Mouse (Mus musculus): ENCODE data around the gene Ehbp1. TPM values are rescaled to one million over a fixed set of nuclear protein-coding genes. Genes with fewer than 3 reads are reported as not detected.

Ehbp1 gene
- total RNA-seq (2015) (2.4 and 2.6 TPM in 2 replicates), total RNA-seq (2017) (1.8 and 2.4 TPM in 2 replicates)

DNA sequence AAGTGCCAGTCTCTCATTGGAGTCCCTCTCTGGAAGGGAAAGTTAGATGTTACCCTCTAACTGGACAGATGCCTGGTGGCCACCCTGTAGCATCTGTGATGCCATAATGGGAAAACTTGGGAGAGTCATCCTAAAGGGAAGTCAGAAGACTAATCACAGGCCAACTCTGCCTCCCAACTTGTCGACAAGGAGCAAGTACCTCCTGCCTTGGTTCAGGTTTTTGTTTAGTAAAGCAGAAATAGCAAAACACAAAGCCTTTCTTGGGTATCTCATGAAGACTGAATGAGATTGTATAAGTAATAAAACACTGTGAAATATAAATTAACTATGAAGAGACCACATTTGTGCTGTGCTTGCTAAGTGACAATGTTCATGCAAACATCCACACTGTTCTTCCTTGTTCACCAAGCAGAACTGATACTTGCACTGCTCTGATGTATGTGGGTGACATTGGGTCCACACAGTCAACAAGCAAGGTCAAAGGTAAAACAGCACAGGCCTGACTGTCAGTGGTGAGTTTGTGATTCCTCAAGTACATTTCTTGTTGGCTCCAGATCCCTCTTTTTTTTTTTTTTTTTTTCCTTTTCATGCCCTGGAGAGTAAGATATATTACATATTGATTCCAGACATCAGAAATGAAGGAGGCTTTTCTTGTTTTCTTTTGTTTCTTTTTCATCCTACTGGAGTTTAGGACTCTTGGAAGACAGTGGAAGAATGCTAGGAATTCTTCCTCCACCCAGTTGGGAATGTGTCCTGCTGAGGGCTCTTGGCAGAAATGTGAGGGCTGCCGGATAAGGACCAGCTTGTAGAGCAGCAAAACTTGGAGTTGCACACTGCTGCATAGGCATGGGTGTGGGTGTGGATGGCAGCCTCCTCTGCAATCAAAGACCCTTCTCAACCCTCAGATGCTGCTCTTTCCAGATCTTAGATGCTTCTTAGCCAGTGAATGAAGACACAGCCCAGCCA lies at the start of gene Ehbp1:
Gene Ehbp1, minus strand, starts transcription at position 51 of the 966 bp plus-strand sequence.
- ATAC-seq (ENCODE audit: poor library complexity, severe bottlenecking), result no peak

DNA sequence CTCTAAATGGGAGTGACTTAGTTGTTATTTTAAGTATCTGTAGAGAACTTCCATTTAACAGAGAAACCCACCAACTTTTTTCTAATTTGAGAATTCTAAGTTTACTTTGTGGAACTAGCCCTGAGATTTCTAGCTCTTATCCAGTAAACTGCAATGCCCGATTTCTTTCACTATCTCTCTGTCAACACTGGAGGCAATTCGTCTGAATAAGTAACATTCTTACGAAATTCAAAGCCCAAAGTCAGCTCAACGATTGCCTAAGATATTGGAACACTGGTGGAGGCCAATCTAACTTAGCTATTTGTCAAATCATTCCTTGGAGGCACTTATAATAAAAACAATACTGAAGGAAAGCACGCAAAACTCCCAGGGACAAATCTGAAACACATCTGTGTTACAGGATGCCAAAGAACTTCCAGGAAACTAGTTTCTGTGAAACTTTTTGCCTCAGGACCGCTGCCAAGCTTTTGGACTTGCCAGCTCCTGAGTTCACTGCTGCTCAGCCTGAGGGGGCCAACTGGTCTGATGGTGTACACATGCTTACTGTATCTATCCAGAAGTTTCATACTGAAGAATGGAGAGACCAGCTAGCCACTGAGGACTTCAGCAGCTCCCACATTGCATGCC lies 45.5 kb upstream of the Ehbp1 start:
- no peak for ATAC-seq (ENCODE audit: poor library complexity, severe bottlenecking)

DNA sequence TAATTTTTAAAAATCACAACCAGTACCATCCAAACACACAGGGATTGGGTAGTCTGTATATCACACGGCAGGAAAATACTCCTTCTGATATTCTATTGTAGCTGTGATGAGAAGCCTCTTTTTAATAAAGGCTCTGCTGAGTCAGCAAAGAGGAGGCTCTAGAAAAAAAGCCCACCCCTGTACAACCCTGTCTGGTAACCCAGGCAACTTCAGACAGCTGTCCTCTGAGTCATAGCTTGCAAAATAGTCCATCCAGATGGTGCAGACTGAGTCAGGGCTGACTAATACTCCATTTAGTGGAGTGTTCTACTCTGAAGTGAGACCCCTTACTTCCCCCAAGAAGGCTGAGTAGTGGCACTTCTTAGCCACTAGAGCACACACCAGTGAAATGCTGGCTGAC lies 41.4 kb upstream of the Ehbp1 start:
- ATAC-seq (ENCODE audit: poor library complexity, severe bottlenecking), result no peak

DNA sequence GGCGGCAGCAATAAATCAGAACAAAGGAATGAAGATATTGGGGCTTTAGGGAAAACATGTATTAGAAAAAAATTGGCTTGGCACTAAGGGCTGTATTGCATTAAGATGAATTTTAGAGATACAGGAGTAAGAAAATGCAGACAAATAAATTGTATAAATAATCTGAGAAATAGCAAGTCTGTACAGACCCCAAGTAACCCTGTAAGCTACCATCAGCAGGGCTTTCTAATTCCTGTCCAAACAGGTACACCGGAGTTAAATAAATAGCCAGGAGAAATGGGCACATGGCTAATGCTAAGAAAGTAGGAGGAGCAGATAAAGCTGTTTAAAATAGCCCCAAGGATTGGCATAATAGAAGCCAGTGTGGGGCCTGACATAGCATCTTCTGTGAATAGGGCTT lies 32.7 kb upstream of the Ehbp1 start:
- no peak for ATAC-seq (ENCODE audit: poor library complexity, severe bottlenecking)

DNA sequence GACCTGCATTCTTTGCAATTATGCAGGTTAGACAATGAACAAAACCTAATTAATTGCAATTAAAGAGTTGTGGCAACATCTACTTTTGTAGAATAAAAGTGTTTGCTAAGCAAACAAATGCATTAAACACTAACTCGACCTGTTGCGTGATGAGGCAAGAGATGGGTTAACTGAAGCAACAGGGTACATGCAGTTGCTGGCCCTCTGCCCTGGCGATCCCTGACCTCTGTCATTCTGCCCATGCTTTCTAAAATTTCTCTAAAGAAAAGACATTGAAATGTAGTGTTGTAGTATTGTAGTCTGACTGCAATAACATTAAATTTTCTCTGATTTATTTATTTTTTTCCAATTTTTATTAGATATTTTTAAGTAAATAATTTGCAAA lies 31.2 kb upstream of the Ehbp1 start:
- no peak for ATAC-seq (ENCODE audit: poor library complexity, severe bottlenecking)

DNA sequence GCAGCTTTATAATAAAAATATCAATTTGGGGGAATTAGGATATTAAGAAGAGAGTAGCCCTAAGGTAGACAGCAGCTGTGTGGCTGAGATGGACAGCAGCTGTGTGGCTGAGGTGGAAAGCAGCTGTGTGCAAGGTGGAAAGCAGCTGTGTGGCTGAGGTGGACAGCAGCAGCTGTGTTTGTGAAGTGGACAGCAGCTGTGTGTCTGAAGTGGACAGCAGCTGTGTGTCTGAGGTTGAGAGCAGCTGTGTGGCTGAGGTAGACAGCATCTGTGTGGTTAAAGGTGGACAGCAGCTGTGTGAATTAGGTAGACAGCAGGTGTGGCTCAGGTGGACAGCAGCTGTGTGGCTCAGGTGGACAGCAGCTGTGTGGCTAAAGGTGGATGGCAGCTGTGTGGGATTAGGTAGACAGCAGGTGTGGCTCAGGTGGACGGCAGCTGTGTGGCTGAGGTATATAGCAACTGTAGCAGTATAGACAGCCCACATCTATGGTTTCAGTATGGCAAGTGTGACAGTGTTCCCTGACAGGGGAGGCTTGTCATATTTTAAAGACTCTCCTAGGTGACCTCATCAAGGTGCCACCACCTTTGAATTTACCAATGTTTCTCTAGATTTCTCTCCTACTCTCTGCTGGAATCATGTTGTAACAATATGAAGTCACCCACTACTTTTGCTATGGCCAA lies 30.7 kb upstream of the Ehbp1 start:
- no peak for ATAC-seq (ENCODE audit: poor library complexity, severe bottlenecking)

DNA sequence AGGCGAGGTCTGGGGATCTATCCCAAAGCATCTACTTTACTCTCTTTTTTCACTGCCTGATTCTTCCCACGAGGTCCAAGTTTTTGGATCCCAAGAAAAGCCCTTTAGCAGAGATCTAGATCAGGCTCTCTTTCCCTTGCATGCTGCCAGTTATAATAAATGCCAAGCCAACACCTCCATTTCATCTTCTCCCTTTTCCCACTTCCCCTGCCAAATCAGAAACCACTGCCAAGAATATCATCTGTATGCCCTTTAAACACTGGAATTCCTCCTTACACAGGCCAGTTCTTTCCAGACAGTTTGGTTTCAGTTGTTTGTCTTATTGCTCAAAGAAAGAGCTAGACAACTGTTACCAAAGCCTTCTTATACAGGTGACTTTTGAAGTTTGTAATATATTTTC lies 27.7 kb upstream of the Ehbp1 start:
- no peak for ATAC-seq (ENCODE audit: poor library complexity, severe bottlenecking)

DNA sequence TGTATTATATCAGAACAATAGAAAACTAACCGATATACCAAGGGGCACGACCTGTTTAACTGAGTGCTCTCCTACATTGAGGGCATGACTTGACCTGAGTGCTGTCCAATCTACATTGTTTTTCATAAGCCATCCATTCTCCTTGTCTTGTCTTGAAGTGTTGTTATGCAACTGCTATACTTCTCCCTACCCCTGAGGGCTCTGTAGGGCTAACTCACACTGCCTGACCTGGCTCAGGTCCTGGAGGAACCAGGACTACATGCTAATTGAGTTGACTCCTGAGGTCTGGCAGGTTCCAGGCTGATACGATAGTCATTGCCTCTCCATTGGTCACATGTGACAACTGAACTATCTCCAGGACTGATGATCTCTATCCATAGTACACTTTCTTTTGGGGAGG lies 26.5 kb upstream of the Ehbp1 start:
- ATAC-seq (ENCODE audit: poor library complexity, severe bottlenecking), result no peak

DNA sequence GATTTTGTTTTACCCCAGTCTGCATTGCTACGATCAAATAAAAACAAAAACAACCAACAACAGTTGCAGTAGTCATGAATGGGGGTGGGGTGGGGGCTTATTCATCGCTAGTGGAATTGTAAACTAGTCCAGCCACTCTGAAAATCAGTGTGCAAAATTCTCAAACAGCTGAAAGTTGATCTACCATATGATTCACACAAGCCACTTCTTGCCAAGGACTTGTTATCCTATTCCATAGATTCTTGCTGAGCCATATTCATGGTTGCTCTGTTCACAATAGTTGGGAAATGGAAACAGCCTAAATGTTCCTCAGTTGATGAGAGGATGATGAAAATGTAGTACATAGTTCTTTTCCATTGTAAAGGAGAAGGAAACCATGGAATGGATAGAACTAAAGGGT lies 24.4 kb upstream of the Ehbp1 start:
- ATAC-seq (ENCODE audit: poor library complexity, severe bottlenecking), result no peak

DNA sequence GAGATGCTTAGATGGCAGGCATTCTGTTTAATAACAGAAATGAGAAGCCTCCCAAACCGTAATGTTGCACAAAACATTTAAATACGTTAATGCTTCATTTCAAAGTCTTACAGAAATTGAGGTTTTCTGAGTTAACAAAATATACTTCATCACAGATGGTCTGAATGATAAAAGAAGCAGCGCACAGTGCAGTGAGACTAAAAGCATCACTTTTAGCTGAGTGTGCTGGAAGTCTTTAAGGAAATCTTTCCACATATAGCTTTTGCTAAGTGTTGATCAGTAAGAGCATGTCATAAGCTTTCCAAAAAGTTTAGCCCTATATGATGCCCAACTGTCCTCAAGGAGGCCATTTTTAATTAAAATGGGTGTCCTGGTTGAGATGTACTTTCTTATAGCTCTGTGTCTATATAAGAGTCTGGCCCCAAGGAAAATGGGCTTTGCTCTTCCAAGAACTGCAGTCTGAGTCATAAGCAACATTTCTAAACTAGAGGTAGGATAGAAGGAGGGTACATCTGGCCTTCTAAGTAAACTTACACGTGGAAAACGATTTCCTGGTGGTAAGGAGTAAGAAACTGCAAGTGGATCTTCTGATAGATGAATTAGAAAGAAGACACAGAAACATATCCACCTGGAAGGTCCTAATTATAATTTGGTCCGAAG lies 12.0 kb upstream of the Ehbp1 start:
- no peak for ATAC-seq (ENCODE audit: poor library complexity, severe bottlenecking)

DNA sequence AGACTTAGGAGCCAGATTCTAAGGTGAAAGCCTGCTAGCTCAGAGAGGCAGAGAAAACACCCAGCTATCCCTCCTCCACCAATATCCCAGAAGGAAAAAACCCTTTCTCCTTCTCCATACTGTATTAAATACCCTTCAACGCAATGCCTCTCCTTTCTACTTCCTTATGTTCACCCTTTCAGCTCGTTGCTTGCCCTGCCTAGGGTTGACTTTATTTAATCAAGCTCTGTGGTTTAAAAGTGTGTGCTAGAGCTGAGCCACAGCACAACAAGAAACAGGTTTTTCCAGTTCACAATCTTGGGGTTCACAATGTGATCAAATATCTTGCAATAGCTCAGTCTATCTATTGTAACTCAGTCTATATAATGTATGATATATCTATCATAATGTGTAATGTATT lies 7.9 kb upstream of the Ehbp1 start:
- ATAC-seq (ENCODE audit: poor library complexity, severe bottlenecking), result no peak

DNA sequence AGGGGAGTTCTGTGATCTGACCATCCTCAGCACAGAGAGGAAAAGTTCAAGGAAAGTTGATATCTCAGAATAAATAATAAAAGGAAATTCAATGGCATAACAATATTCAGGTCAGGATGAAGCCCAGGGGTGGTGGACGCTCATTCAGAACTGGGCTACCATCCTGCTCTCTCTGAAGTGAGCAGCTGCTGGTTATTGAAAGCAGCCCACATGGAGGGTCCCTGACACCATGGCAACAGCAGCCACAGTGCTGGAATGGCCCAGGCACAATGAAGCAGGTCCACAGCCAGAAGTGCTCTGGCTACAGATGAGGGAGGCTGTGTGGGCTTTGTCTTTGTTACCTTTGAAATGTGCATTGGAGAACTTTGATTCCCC lies 6.4 kb upstream of the Ehbp1 start:
- no peak for ATAC-seq (ENCODE audit: poor library complexity, severe bottlenecking)

DNA sequence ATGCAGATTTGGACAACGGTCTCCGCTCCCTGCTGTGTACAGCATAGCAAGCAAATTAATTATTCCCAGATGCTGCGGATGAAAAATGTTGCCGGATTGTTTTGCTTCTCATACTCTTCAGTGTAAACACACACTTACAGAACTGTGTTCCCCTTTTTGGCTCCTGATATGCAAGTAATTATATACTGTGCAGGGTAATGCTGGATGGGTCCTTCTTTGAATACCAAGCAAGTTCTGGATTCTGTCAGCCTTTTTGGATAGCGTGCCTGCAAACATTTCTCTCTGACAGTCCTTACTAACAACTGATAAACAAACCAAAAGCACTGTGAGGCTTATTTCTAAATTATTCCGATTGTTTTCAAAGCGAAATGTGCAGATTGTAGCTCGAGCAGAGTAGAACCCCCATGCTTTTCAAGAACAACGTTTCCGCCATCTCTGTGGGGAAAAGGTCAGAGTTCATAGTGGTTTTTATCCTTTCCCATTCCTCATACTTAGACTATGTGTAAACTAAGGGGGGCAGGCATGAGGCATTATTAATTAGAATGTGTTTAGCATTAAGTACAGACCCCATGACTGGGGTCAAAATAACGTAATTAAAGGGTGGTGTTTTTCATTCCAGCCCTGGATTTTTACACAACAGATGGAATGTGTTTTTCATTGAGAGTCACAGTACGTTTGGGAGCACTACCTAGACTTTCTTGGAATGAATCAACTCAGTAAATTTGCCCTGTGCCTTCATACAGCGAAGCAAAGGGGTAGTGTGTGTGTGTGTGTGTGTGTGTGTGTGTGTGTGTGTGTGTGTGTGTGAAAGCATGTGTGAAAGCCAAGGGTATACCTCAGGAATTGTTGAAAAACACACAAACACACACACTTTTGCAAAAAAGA lies 5.8 kb upstream of the Ehbp1 start:
- no peak for ATAC-seq (ENCODE audit: poor library complexity, severe bottlenecking)

DNA sequence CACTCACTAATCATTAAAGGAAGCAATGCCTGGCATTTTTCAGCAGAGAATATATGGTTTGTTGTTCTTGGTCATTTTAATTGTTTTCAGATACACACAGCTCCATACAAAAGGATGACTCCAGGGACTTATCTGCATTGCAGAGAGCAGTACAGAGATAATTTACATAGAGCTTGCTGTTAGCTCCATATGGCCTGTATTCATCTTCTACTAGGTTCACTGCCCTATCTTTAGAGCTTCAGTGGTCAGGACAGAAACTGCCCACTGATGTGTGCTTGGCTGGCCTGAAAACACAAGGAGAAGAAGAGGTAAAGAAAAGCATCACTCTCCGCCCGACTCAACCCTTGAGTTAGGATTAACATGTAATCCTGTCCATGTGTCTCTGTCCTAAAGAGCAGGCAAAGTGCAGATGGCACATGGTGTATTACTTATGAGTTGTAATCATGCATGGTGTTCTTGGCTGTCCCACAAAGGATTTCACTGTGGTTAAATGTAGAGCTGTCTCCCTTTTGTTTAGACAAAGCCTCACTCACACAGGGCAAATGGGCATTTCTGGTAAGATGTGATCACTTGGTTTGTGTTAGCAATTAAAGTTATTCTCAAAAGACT lies 14.7 kb downstream of the Ehbp1 start:
- ATAC-seq (ENCODE audit: poor library complexity, severe bottlenecking), result no peak

DNA sequence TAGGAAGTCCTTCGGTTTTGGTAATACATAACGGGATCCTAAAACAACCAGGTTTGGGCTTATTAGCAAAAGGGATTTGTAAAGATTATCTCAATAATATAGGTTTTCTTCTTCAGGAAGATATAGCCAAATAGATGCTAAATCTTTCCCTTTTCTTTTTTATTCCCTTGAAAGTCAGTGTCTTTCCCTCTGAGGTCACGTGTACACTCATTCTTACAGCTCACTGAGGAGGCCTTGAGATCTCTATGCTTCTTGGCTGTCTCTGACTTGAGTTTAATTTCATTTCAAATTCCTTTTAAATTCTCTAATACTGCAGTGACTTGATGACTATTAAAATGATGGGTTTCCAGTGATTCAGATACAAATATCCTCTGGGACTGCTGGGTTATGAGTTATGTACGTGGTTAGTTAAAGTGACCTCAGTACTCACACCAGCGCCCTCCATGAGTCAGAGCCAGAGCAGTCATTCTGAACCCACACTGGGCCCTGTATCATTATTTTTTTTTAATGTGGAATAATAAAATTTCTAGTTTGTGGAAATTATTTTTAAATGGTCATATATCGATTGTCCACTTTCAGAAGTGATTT lies 24.2 kb downstream of the Ehbp1 start:
- no peak for ATAC-seq (ENCODE audit: poor library complexity, severe bottlenecking)

DNA sequence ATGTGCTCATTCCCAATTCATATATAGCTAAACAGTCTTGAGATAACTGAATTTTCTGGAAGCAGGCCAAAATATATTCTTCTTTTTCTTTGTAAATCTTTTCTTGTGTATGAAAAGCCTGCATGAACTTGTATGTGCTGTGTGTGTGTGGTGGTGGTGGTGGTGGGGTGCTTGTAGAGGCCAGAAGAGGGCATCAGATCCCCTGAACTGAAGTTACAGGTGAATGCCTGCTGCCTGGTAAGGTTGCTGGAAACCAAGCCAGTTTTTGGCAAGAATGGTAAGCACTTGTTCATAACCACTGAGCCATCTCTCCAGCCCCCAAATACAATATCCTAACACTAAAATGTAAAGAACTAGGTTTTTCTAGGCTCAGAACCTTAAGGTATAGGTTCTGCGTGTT lies 26.3 kb downstream of the Ehbp1 start:
- ATAC-seq (ENCODE audit: poor library complexity, severe bottlenecking), result no peak

DNA sequence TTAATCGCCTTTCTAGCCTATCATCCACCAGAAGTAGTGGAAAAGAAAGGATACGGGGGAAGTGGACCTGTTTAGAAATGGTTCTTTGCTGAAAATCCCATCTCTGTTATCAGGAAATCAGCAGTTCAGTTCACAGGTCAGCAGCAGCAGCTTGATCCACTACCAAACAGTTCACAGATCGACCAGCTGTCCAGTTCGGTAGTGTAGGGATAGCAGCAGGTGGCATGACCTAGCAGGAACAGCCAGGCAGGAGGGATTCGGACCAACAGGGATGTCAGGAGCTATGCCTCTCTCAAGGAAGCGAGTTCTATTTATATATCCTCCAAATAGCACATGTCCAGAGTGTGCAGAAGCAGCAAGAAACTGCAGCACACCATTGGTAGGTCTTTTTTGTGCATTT lies 40.9 kb downstream of the Ehbp1 start:
- ATAC-seq (ENCODE audit: poor library complexity, severe bottlenecking), result no peak

DNA sequence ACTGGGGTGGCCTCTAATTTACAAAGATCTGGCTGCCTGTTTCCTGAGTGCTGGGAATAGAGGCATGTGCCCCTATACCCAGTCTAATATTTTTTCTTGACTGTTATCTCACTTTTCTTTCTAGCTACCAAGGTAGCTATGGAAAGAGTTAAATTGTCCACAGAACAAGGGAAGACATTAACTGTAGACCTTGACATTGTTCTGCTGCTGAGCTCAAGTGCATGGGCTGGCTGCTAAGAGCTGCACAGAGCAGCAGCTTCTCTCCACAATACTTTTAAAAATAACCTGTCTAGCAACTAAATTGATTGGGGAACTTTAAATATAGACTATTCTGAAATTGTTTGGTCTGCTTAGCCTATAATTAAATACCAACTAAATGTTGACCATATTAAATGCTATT lies 52.9 kb downstream of the Ehbp1 start:
- ATAC-seq (ENCODE audit: poor library complexity, severe bottlenecking), result no peak

DNA sequence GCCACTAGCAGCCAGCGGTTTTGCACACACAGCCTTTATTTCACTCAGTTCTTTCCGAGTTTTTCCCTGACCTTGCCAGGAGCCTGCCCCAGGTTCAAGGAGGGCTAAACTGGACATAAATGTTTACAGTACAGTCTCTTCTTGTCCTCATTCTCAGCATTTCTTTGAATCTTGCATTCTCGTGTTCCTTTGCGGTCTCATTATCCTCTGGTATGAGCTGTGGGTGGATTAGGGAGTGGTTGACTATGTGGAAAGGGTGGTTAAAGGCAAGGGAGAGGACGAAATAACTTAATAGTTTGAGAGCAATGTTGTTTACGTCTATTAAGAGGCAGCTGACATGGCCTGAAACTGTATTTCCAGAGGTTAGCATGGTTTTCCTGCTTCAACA lies 54.6 kb downstream of the Ehbp1 start:
- ATAC-seq (ENCODE audit: poor library complexity, severe bottlenecking), result 0 out of 2 replicates have a peak, but pooled peaks have one; percentile 0
